Mouse (Mus musculus): Measurements from ENCODE around the gene Exd2.

- no peak for TF ChIP-seq CTCF (conservative IDR thresholded peaks at IDR 0.05; ENCODE audit: low read length)
- TF ChIP-seq NANOG (IDR thresholded peaks at IDR 0.05; ENCODE audit: borderline replicate concordance, low read length): no peak
These were observed 67.2 kb downstream of the Exd2 start for GRCm38 (mm10) chr12:80530052-80530451.

Measured in E14TG2a.4 (cell line).